Mouse (Mus musculus) limb, embryonic 13.5 days (tissue): ENCODE measurements around the gene Irf2bp2. TPM values are rescaled to one million over a fixed set of nuclear protein-coding genes. Genes with fewer than 3 reads are reported as not detected.

Experiments used
- ATAC-seq: fragments of 200-750 bp; cut with Nextera tagmentation; 2 replicates; pipeline ENCODE4 v1.8.0; 2017; ENCODE audit warnings: low read depth, moderate number of reproducible peaks, moderate TSS enrichment; ENCODE audit not compliant: low FRiP score
- H3K27ac ChIP-seq: fragments of 300-500 bp; sonication (generic); 2 replicates; pipeline ENCODE4 v1.5.1; 2015; ENCODE audit warnings: inconsistent platforms, mild to moderate bottlenecking, moderate library complexity
- H3K27me3 ChIP-seq: fragments of 300-500 bp; sonication (generic); 2 replicates; pipeline ENCODE4 v1.6.1; 2015; ENCODE audit warnings: mild to moderate bottlenecking, inconsistent platforms
- H3K36me3 ChIP-seq: fragments of 300-500 bp; sonication (generic); 2 replicates; pipeline ENCODE4 v1.6.1; 2015; ENCODE audit warnings: inconsistent platforms, mild to moderate bottlenecking, moderate library complexity
- H3K4me1 ChIP-seq: fragments of 300-500 bp; sonication (generic); 2 replicates; pipeline ENCODE4 v1.6.1; 2015; ENCODE audit warnings: inconsistent platforms
- H3K4me2 ChIP-seq: fragments of 300-500 bp; sonication (generic); replicated peaks from 2 replicates; pipeline ENCODE4 v1.6.1; 2015; ENCODE audit warnings: inconsistent platforms, mild to moderate bottlenecking, moderate library complexity
- H3K4me3 ChIP-seq: fragments of 300-500 bp; sonication (generic); 2 replicates; pipeline ENCODE4 v1.5.1; 2015; ENCODE audit warnings: moderate library complexity, mild to moderate bottlenecking, inconsistent platforms
- H3K9ac ChIP-seq: fragments of 300-500 bp; sonication (generic); 2 replicates; pipeline ENCODE4 v1.6.1; 2015; ENCODE audit warnings: mild to moderate bottlenecking, inconsistent platforms
- H3K9me3 ChIP-seq: fragments of 300-500 bp; sonication (generic); 2 replicates; pipeline ENCODE4 v1.6.1; 2016; ENCODE audit warnings: inconsistent platforms
- WGBS: fragments of 180-500 bp; shearing (Covaris S2); methylation state at CpG from one replicate; pipeline ENCODE4 v1.1.7; 2015; 5-methylcytosine and 5-hydroxymethylcytosine counted together
- polyA plus RNA-seq: library from polyadenylated mRNA; unstranded; fragments of >200 nt; fragmentation: Nextera tagmentation; extraction: Ambion mirVana; gene quantifications from 2 replicates; pipeline ENCODE4 v1.2.1, GENCODE M21; 2015

Irf2bp2 gene
- polyA plus RNA-seq, result 11.6 and 11.8 TPM in 2 replicates

GRCm38 (mm10) chr8:126593889-126594480, at the start of gene Irf2bp2:
Gene Irf2bp2 (minus strand): TSS chr8:126593986.
- Histone ChIP-seq H3K36me3 (peaks cover 21% of the 10 kb centered on the region), H3K9ac (peak within 1 kb of the TSS; percentile 100), H3K4me2 (peak within 1 kb of the TSS; percentile 99), H3K27me3 (no peaks in the 10 kb centered on the region), H3K27ac (peak within 1 kb of the TSS; percentile 100), H3K4me1 (peaks cover 53% of the 10 kb centered on the region), H3K9me3 (no peaks in the 10 kb centered on the region), H3K4me3 (peak within 1 kb of the TSS; percentile 100)
- peak; percentile 77 for ATAC-seq
- WGBS, result under 1% methylated on average over 46 of the region's 56 CpGs

- Histone ChIP-seq H3K27me3 (no peaks in the 10 kb centered on the region), H3K9ac (no peak overlapping the region), H3K27ac (no peak overlapping the region), H3K4me2 (no peak overlapping the region), H3K36me3 (no peaks in the 10 kb centered on the region), H3K9me3 (peaks cover 6% of the 10 kb centered on the region; the same call in 1 of the 2 replicates), H3K4me1 (peaks cover 13% of the 10 kb centered on the region), H3K4me3 (no peak overlapping the region)
- 96% methylated on average over 4 of the region's 4 CpGs for WGBS
- no peak for ATAC-seq
Measured at GRCm38 (mm10) chr8:126642665-126643064, 48.9 kb upstream of the Irf2bp2 start.

- Histone ChIP-seq H3K4me3 (no peak overlapping the region), H3K4me1 (peaks cover 10% of the 10 kb centered on the region), H3K9ac (no peak overlapping the region), H3K9me3 (peaks cover 6% of the 10 kb centered on the region; the same call in 1 of the 2 replicates), H3K4me2 (no peak overlapping the region), H3K36me3 (no peaks in the 10 kb centered on the region), H3K27me3 (no peaks in the 10 kb centered on the region), H3K27ac (no peak overlapping the region)
- WGBS, result 71% methylated on average over 3 of the region's 3 CpGs
- no peak for ATAC-seq
Measured at GRCm38 (mm10) chr8:126641568-126642295, 47.9 kb upstream of the Irf2bp2 start.

- peaks cover 6% of the 10 kb centered on the region; the same call in 1 of the 2 replicates for H3K9me3 ChIP-seq
- peaks cover 4% of the 10 kb centered on the region for H3K4me1 ChIP-seq
- ATAC-seq, result no peak
- H3K27ac ChIP-seq, result peak overlapping the region; percentile 2; the same call in 1 of the 2 replicates
- H3K9ac ChIP-seq, result no peak overlapping the region
- no peaks in the 10 kb centered on the region for H3K36me3 ChIP-seq
- no peak overlapping the region for H3K4me2 ChIP-seq
- H3K27me3 ChIP-seq, result no peaks in the 10 kb centered on the region
- WGBS, result 65% methylated on average over 3 of the region's 3 CpGs
- no peak overlapping the region for H3K4me3 ChIP-seq
Measured at GRCm38 (mm10) chr8:126639161-126639560, 45.4 kb upstream of the Irf2bp2 start.

- H3K4me3 ChIP-seq, result no peak overlapping the region
- H3K4me1 ChIP-seq, result 0 out of 2 replicates have a peak, but pooled peaks cover 2% of the 10 kb centered on the region
- H3K9me3 ChIP-seq, result peaks cover 6% of the 10 kb centered on the region; the same call in 1 of the 2 replicates
- H3K27ac ChIP-seq, result no peak overlapping the region
- 77% methylated on average over 8 of the region's 8 CpGs for WGBS
- no peak overlapping the region for H3K4me2 ChIP-seq
- H3K36me3 ChIP-seq, result no peaks in the 10 kb centered on the region
- H3K27me3 ChIP-seq, result no peaks in the 10 kb centered on the region
- H3K9ac ChIP-seq, result no peak overlapping the region
- no peak for ATAC-seq
Measured at GRCm38 (mm10) chr8:126638027-126638426, 44.2 kb upstream of the Irf2bp2 start.

GRCm38 (mm10) chr8:126634541-126635048, 40.8 kb upstream of the Irf2bp2 start:
- ATAC-seq, result no peak
- H3K9me3 ChIP-seq, result peaks cover 20% of the 10 kb centered on the region
- 0 out of 2 replicates have a peak, but pooled peaks cover 2% of the 10 kb centered on the region for H3K4me1 ChIP-seq
- H3K27ac ChIP-seq, result no peak overlapping the region
- H3K4me2 ChIP-seq, result no peak overlapping the region
- H3K9ac ChIP-seq, result no peak overlapping the region
- no peak overlapping the region for H3K4me3 ChIP-seq
- H3K36me3 ChIP-seq, result no peaks in the 10 kb centered on the region
- H3K27me3 ChIP-seq, result no peaks in the 10 kb centered on the region
- WGBS, result 70% methylated on average over 6 of the region's 6 CpGs

- ATAC-seq, result no peak
- H3K4me3 ChIP-seq, result no peak overlapping the region
- no peaks in the 10 kb centered on the region for H3K27me3 ChIP-seq
- 85% methylated on average over 3 of the region's 3 CpGs for WGBS
- H3K27ac ChIP-seq, result no peak overlapping the region
- no peaks in the 10 kb centered on the region for H3K36me3 ChIP-seq
- 0 out of 2 replicates have a peak, but pooled peaks cover 4% of the 10 kb centered on the region for H3K4me1 ChIP-seq
- H3K9me3 ChIP-seq, result peaks cover 22% of the 10 kb centered on the region
- H3K4me2 ChIP-seq, result no peak overlapping the region
- no peak overlapping the region for H3K9ac ChIP-seq
Measured at GRCm38 (mm10) chr8:126628616-126629015, 34.8 kb upstream of the Irf2bp2 start.

GRCm38 (mm10) chr8:126626415-126626814, 32.6 kb upstream of the Irf2bp2 start:
- Histone ChIP-seq H3K4me1 (0 out of 2 replicates have a peak, but pooled peaks cover 4% of the 10 kb centered on the region), H3K36me3 (no peaks in the 10 kb centered on the region), H3K4me3 (no peak overlapping the region), H3K27me3 (no peaks in the 10 kb centered on the region), H3K9ac (no peak overlapping the region), H3K4me2 (no peak overlapping the region), H3K27ac (no peak overlapping the region), H3K9me3 (peaks cover 19% of the 10 kb centered on the region)
- WGBS, result 79% methylated on average over 11 of the region's 11 CpGs
- ATAC-seq, result no peak

- Histone ChIP-seq H3K4me1 (peaks cover 12% of the 10 kb centered on the region), H3K27me3 (no peaks in the 10 kb centered on the region), H3K4me3 (no peak overlapping the region), H3K27ac (no peak overlapping the region), H3K9ac (no peak overlapping the region), H3K4me2 (no peak overlapping the region), H3K36me3 (no peaks in the 10 kb centered on the region), H3K9me3 (no peaks in the 10 kb centered on the region)
- ATAC-seq, result no peak
- 82% methylated on average over 9 of the region's 9 CpGs for WGBS
Measured at GRCm38 (mm10) chr8:126622111-126622795, 28.5 kb upstream of the Irf2bp2 start.

- no peaks in the 10 kb centered on the region for H3K27me3 ChIP-seq
- no peak overlapping the region for H3K4me3 ChIP-seq
- H3K4me1 ChIP-seq, result peaks cover 10% of the 10 kb centered on the region
- H3K4me2 ChIP-seq, result no peak overlapping the region
- H3K9ac ChIP-seq, result no peak overlapping the region
- no peaks in the 10 kb centered on the region for H3K9me3 ChIP-seq
- ATAC-seq, result no peak
- no peaks in the 10 kb centered on the region for H3K36me3 ChIP-seq
- WGBS, result 47% methylated on average over 3 of the region's 3 CpGs
- H3K27ac ChIP-seq, result no peak overlapping the region
Measured at GRCm38 (mm10) chr8:126620721-126621120, 26.9 kb upstream of the Irf2bp2 start.

- no peak for ATAC-seq
- H3K4me2 ChIP-seq, result no peak overlapping the region
- WGBS, result 90% methylated on average over 6 of the region's 6 CpGs
- no peak overlapping the region for H3K4me3 ChIP-seq
- H3K9ac ChIP-seq, result no peak overlapping the region
- no peak overlapping the region for H3K27ac ChIP-seq
- no peaks in the 10 kb centered on the region for H3K9me3 ChIP-seq
- no peaks in the 10 kb centered on the region for H3K36me3 ChIP-seq
- H3K4me1 ChIP-seq, result peaks cover 22% of the 10 kb centered on the region
- H3K27me3 ChIP-seq, result no peaks in the 10 kb centered on the region
Measured at GRCm38 (mm10) chr8:126619487-126619886, 25.7 kb upstream of the Irf2bp2 start.

- Histone ChIP-seq H3K4me1 (peaks cover 30% of the 10 kb centered on the region), H3K9ac (no peak overlapping the region), H3K36me3 (no peaks in the 10 kb centered on the region), H3K4me3 (no peak overlapping the region), H3K27ac (no peak overlapping the region), H3K9me3 (no peaks in the 10 kb centered on the region), H3K27me3 (no peaks in the 10 kb centered on the region), H3K4me2 (no peak overlapping the region)
- 92% methylated on average over 5 of the region's 5 CpGs for WGBS
- no peak for ATAC-seq
Measured at GRCm38 (mm10) chr8:126617665-126618064, 23.9 kb upstream of the Irf2bp2 start.
